Comparison of ENCODE assay signal across 8 mouse cellular contexts in the genomic region with DNA sequence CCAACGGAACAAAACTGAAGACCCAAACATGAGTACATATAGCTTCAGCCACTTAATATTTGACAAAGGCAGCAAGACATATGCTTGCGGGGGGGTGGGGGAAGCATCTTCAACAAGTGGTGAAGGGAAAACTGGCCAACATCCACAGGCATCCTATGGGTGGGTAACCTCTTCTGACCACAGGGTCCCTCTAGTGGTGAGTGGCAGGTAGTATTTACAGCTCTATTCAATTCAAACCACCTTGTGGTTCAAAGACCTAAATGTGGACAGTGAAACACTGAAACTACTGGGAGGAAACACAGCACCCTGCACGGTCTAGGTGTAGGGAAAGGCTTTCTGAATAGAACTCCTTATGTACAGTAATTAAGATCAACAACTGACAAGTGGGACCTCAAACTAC. TPM values are rescaled to one million over a fixed set of nuclear protein-coding genes. Genes with fewer than 3 reads are reported as not detected.
A peak's percentile ranks its signal among the peaks of the same experiment; 100 is the strongest.
DNase-seq lines count a peak whose midpoint lies in the region; ATAC-seq and TF ChIP-seq lines count a peak whose summit lies in the region.

No protein-coding gene starts in this region.

- no peak overlapping the region for H3K4me2 ChIP-seq in kidney, embryonic 15.5 days
- no peak overlapping the region for H3K4me2 ChIP-seq in heart, postnatal 0 days (ENCODE audit: low read depth, low read length)

- 41% methylated on average over 3 of the region's 3 CpGs for WGBS in kidney, embryonic 15.5 days
- 31% methylated on average over 3 of the region's 3 CpGs for WGBS in heart, postnatal 0 days

- peak; percentile 51 for DNase-seq in kidney, adult 9 months
- DNase-seq in brain, embryonic 14.5 days (ENCODE audit: low read depth), result peak; percentile 63
- DNase-seq in heart, postnatal 0 days (ENCODE audit: low spot score), result peak; percentile 82
- peak; percentile 59 for DNase-seq in lung, postnatal 10 days
- DNase-seq in thymus, postnatal 0 days (ENCODE audit: low spot score), result peak; percentile 62
- no peak for DNase-seq in urinary bladder, postnatal 4 days (ENCODE audit: low spot score in 2 of 2)

- no peak overlapping the region for H3K4me3 ChIP-seq in kidney, embryonic 15.5 days (replicated peaks)
- no peak overlapping the region for H3K4me3 ChIP-seq in ES-Bruce4 (ENCODE audit: low read depth, low read length)
- no peak overlapping the region for H3K4me3 ChIP-seq in heart, postnatal 0 days (ENCODE audit: low read depth, low read length)

- no peak overlapping the region for H3K9ac ChIP-seq in kidney, embryonic 15.5 days
- no peak overlapping the region for H3K9ac ChIP-seq in ES-Bruce4 (ENCODE audit: low read depth, poor library complexity, severe bottlenecking)
- no peak overlapping the region for H3K9ac ChIP-seq in heart, postnatal 0 days (replicated peaks; ENCODE audit: low read depth, low read length)

- H3K27ac ChIP-seq in kidney, embryonic 15.5 days, result no peak overlapping the region
- H3K27ac ChIP-seq in ES-Bruce4 (ENCODE audit: insufficient read depth, low read length), result no peak overlapping the region
- no peak overlapping the region for H3K27ac ChIP-seq in heart, postnatal 0 days (ENCODE audit: low read depth)

- no peaks in the 10 kb centered on the region for H3K27me3 ChIP-seq in kidney, embryonic 15.5 days
- no peaks in the 10 kb centered on the region for H3K27me3 ChIP-seq in ES-Bruce4 (ENCODE audit: control insufficient read depth, insufficient read depth, low read length, poor library complexity, severe bottlenecking)
- no peaks in the 10 kb centered on the region for H3K27me3 ChIP-seq in heart, postnatal 0 days (ENCODE audit: control insufficient read depth, insufficient read depth, low read length)

- no peak; the same call in 1 of the 2 replicates for ATAC-seq in kidney, embryonic 15.5 days (replicated peaks; ENCODE audit: low FRiP score)
- ATAC-seq in heart, postnatal 0 days (ENCODE audit: insufficient read depth, low read depth), result peak; percentile 57

- TF ChIP-seq EP300 in ES-Bruce4 (IDR thresholded peaks at IDR 0.05; ENCODE audit: insufficient read depth, low read depth, low read length), result no peak
- TF ChIP-seq EP300 in heart, postnatal 0 days (IDR thresholded peaks at IDR 0.05; ENCODE audit: low read depth), result no peak

- peak; percentile 51 for TF ChIP-seq CTCF in ES-Bruce4 (IDR thresholded peaks at IDR 0.05; ENCODE audit: low read depth, low read length)
- TF ChIP-seq CTCF in brain, embryonic 14.5 days (IDR thresholded peaks at IDR 0.05; ENCODE audit: borderline replicate concordance, extremely low read depth, insufficient read depth, insufficient read length), result peak; percentile 67; the same call in 1 of the 2 replicates
- peak; percentile 72 for TF ChIP-seq CTCF in heart, postnatal 0 days (IDR thresholded peaks at IDR 0.05; ENCODE audit: low read depth)

- peaks cover 15% of the 10 kb centered on the region for H3K36me3 ChIP-seq in kidney, embryonic 15.5 days
- H3K36me3 ChIP-seq in ES-Bruce4 (ENCODE audit: control insufficient read depth, insufficient read depth, low read length, poor library complexity, severe bottlenecking), result peaks cover under 1% of the 10 kb centered on the region; the same call in 1 of the 2 replicates
- peaks cover 8% of the 10 kb centered on the region for H3K36me3 ChIP-seq in heart, postnatal 0 days (replicated peaks; ENCODE audit: control insufficient read depth, insufficient read depth, low read length)

- no peak for TF ChIP-seq POLR2A in ES-Bruce4 (IDR thresholded peaks at IDR 0.05; ENCODE audit: insufficient read depth, low read length)
- no peak for TF ChIP-seq POLR2A in brain, embryonic 14.5 days (IDR thresholded peaks at IDR 0.05; ENCODE audit: borderline replicate concordance, extremely low read depth, insufficient read depth, insufficient read length, poor library complexity, severe bottlenecking)

- peaks cover 11% of the 10 kb centered on the region; the same call in 1 of the 2 replicates for H3K4me1 ChIP-seq in kidney, embryonic 15.5 days
- H3K4me1 ChIP-seq in ES-Bruce4 (ENCODE audit: control insufficient read depth, insufficient read depth, low read length), result peaks cover under 1% of the 10 kb centered on the region
- H3K4me1 ChIP-seq in heart, postnatal 0 days (ENCODE audit: control insufficient read depth, insufficient read depth), result peaks cover 19% of the 10 kb centered on the region

- H3K9me3 ChIP-seq in kidney, embryonic 15.5 days (replicated peaks), result no peaks in the 10 kb centered on the region
- no peaks in the 10 kb centered on the region for H3K9me3 ChIP-seq in ES-Bruce4 (replicated peaks; ENCODE audit: control insufficient read depth, insufficient read depth, low read length, poor library complexity, severe bottlenecking)
- no peaks in the 10 kb centered on the region for H3K9me3 ChIP-seq in heart, postnatal 0 days (replicated peaks; ENCODE audit: control insufficient read depth, low read length)

RNA-seq across cellular contexts. Expression of a gene that starts 11.3 kb away (rescaled TPM):
- 248 and 271 TPM in 2 replicates for polyA plus RNA-seq in kidney, embryonic 15.5 days (2015; fragmentation: Nextera tagmentation; extraction: Ambion mirVana)
- polyA plus RNA-seq in ES-Bruce4 (2011; ENCODE audit: insufficient read depth, insufficient read length, low read depth, missing spikeins), result 286 and 316 TPM in 2 replicates
- polyA plus RNA-seq in brain, embryonic 14.5 days (2012; rRNA removed), result 256 and 330 TPM in 2 replicates
- 190 and 210 TPM in 2 replicates for total RNA-seq in heart, postnatal 0 days (2014; rRNA removed; ENCODE audit: low replicate concordance)
- 205 and 208 TPM in 2 replicates for polyA plus RNA-seq in heart, postnatal 0 days (2015; fragmentation: Nextera tagmentation; extraction: Ambion mirVana)
- 310 and 313 TPM in 2 replicates for polyA plus RNA-seq in thymus, postnatal 0 days (2015; fragmentation: Nextera tagmentation; extraction: Ambion mirVana)

RNA-seq across cellular contexts. Expression of a gene that starts 38.5 kb away (rescaled TPM):
- 28.6 and 32.4 TPM in 2 replicates for polyA plus RNA-seq in kidney, embryonic 15.5 days (2015; fragmentation: Nextera tagmentation; extraction: Ambion mirVana)
- polyA plus RNA-seq in ES-Bruce4 (2011; ENCODE audit: insufficient read depth, insufficient read length, low read depth, missing spikeins), result 37.7 and 56.5 TPM in 2 replicates
- 23.6 and 25.1 TPM in 2 replicates for polyA plus RNA-seq in brain, embryonic 14.5 days (2012; rRNA removed)
- total RNA-seq in heart, postnatal 0 days (2014; rRNA removed; ENCODE audit: low replicate concordance), result 15.0 and 28.5 TPM in 2 replicates
- 8.1 and 8.3 TPM in 2 replicates for polyA plus RNA-seq in heart, postnatal 0 days (2015; fragmentation: Nextera tagmentation; extraction: Ambion mirVana)
- polyA plus RNA-seq in thymus, postnatal 0 days (2015; fragmentation: Nextera tagmentation; extraction: Ambion mirVana), result 16.7 and 18.4 TPM in 2 replicates

RNA-seq across cellular contexts. Expression of a gene that starts 53.0 kb away (rescaled TPM):
- 19.9 and 20.8 TPM in 2 replicates for polyA plus RNA-seq in kidney, embryonic 15.5 days (2015; fragmentation: Nextera tagmentation; extraction: Ambion mirVana)
- 53.9 and 63.5 TPM in 2 replicates for polyA plus RNA-seq in ES-Bruce4 (2011; ENCODE audit: insufficient read depth, insufficient read length, low read depth, missing spikeins)
- polyA plus RNA-seq in brain, embryonic 14.5 days (2012; rRNA removed), result 30.4 and 31.6 TPM in 2 replicates
- 36.6 and 50.5 TPM in 2 replicates for total RNA-seq in heart, postnatal 0 days (2014; rRNA removed; ENCODE audit: low replicate concordance)
- 13.8 and 14.5 TPM in 2 replicates for polyA plus RNA-seq in heart, postnatal 0 days (2015; fragmentation: Nextera tagmentation; extraction: Ambion mirVana)
- polyA plus RNA-seq in thymus, postnatal 0 days (2015; fragmentation: Nextera tagmentation; extraction: Ambion mirVana), result 19.9 and 22.6 TPM in 2 replicates

RNA-seq across cellular contexts. Expression of a gene that starts 57.1 kb away (rescaled TPM):
- polyA plus RNA-seq in kidney, embryonic 15.5 days (2015; fragmentation: Nextera tagmentation; extraction: Ambion mirVana), result 168 and 184 TPM in 2 replicates
- 78.0 and 83.5 TPM in 2 replicates for polyA plus RNA-seq in ES-Bruce4 (2011; ENCODE audit: insufficient read depth, insufficient read length, low read depth, missing spikeins)
- 159 and 173 TPM in 2 replicates for polyA plus RNA-seq in brain, embryonic 14.5 days (2012; rRNA removed)
- 54.9 and 69.3 TPM in 2 replicates for total RNA-seq in heart, postnatal 0 days (2014; rRNA removed; ENCODE audit: low replicate concordance)
- polyA plus RNA-seq in heart, postnatal 0 days (2015; fragmentation: Nextera tagmentation; extraction: Ambion mirVana), result 60.8 and 66.9 TPM in 2 replicates
- polyA plus RNA-seq in thymus, postnatal 0 days (2015; fragmentation: Nextera tagmentation; extraction: Ambion mirVana), result 86.1 and 93.6 TPM in 2 replicates

Comparison
In these comparisons a context has a peak if more than half of its experiments do, and no peak if none do; other contexts are left out.
1. DNase-seq: peak in kidney, adult 9 months (single experiment), brain, embryonic 14.5 days (single experiment), heart, postnatal 0 days (single experiment), lung, postnatal 10 days (single experiment) and thymus, postnatal 0 days (single experiment); none in urinary bladder, postnatal 4 days (0 of 2).
2. Peak in every context shown above with its lines, with median percentiles within 50 percentile points of each other: CTCF ChIP-seq.